Mouse (Mus musculus) intestine, embryonic 16.5 days (tissue): ENCODE measurements around the gene Ssbp3. TPM values are rescaled to one million over a fixed set of nuclear protein-coding genes. Genes with fewer than 3 reads are reported as not detected.

ENCODE experiments used
- ATAC-seq: fragments of 200-750 bp; cut with Nextera tagmentation; 2 replicates; pipeline ENCODE4 v1.8.0; 2017; ENCODE audit warnings: moderate TSS enrichment, moderate library complexity
- H3K27ac ChIP-seq: fragments of 300-500 bp; sonication (generic); 2 replicates; pipeline ENCODE4 v1.5.1; 2014; ENCODE audit warnings: mild to moderate bottlenecking, low read length
- H3K27me3 ChIP-seq: fragments of 300-500 bp; sonication (generic); replicated peaks from 2 replicates; pipeline ENCODE4 v1.6.1; 2014; ENCODE audit warnings: low read length, control low read depth, mixed read lengths; ENCODE audit not compliant: control insufficient read depth, insufficient read depth
- H3K36me3 ChIP-seq: fragments of 300-500 bp; sonication (generic); 2 replicates; pipeline ENCODE4 v1.6.1; 2014; ENCODE audit warnings: low read length, control low read depth; ENCODE audit not compliant: control insufficient read depth, insufficient read depth
- H3K4me1 ChIP-seq: fragments of 300-500 bp; sonication (generic); 2 replicates; pipeline ENCODE4 v1.6.1; 2014; ENCODE audit warnings: low read length, control low read depth, mixed read lengths; ENCODE audit not compliant: control insufficient read depth, insufficient read depth
- H3K4me2 ChIP-seq: fragments of 300-500 bp; sonication (generic); 2 replicates; pipeline ENCODE4 v1.6.1; 2014; ENCODE audit warnings: low read depth, low read length, control low read depth
- H3K4me3 ChIP-seq: fragments of 300-500 bp; sonication (generic); 2 replicates; pipeline ENCODE4 v1.5.1; 2014; ENCODE audit warnings: mild to moderate bottlenecking, low read length
- H3K9ac ChIP-seq: fragments of 300-500 bp; sonication (generic); 2 replicates; pipeline ENCODE4 v1.6.1; 2014; ENCODE audit warnings: low read depth, low read length
- H3K9me3 ChIP-seq: fragments of 300-500 bp; sonication (generic); 2 replicates; pipeline ENCODE4 v1.6.1; 2016; ENCODE audit warnings: low read length, control low read depth; ENCODE audit not compliant: control insufficient read depth
- WGBS: fragments of 180-500 bp; shearing (Covaris S2); extraction: QIAGEN DNeasy Blood & Tissue Kit; methylation state at CpG from one replicate; pipeline ENCODE4 v1.1.7; 2014; 5-methylcytosine and 5-hydroxymethylcytosine counted together
- polyA plus RNA-seq: library from polyadenylated mRNA; unstranded; fragments of >200 nt; fragmentation: Nextera tagmentation; extraction: Ambion mirVana; gene quantifications from 2 replicates; pipeline ENCODE4 v1.2.1, GENCODE M21; 2015

Ssbp3 gene
- polyA plus RNA-seq, 1 experiment from 2014 or later, result 38.0 TPM

- WGBS, result 75% methylated on average over 16 of the region's 16 CpGs
- Histone ChIP-seq H3K4me2 (no peak overlapping the region), H3K27me3 (no peaks in the 10 kb centered on the region), H3K9me3 (no peaks in the 10 kb centered on the region), H3K9ac (no peak overlapping the region), H3K36me3 (no peaks in the 10 kb centered on the region), H3K4me3 (no peak overlapping the region), H3K4me1 (peaks cover 6% of the 10 kb centered on the region; the same call in 1 of the 2 replicates), H3K27ac (no peak overlapping the region)
- peak; percentile 58 for ATAC-seq
These were observed 184.1 kb downstream of the Ssbp3 start for GRCm38 (mm10) chr4:107094484-107095187.

GRCm38 (mm10) chr4:107096043-107096442, 185.5 kb downstream of the Ssbp3 start:
- no peak overlapping the region for H3K4me2 ChIP-seq
- WGBS, result 69% methylated on average over 6 of the region's 6 CpGs
- no peak overlapping the region for H3K9ac ChIP-seq
- H3K36me3 ChIP-seq, result no peaks in the 10 kb centered on the region
- peaks cover 6% of the 10 kb centered on the region; the same call in 1 of the 2 replicates for H3K4me1 ChIP-seq
- H3K27me3 ChIP-seq, result no peaks in the 10 kb centered on the region
- no peak for ATAC-seq
- H3K27ac ChIP-seq, result no peak overlapping the region
- H3K9me3 ChIP-seq, result no peaks in the 10 kb centered on the region
- H3K4me3 ChIP-seq, result no peak overlapping the region

- ATAC-seq, result no peak
- Histone ChIP-seq H3K9ac (peak within 1 kb of the TSS; percentile 8; the same call in 1 of the 2 replicates), H3K4me1 (peaks cover 6% of the 10 kb centered on the region; the same call in 1 of the 2 replicates)
These were observed 186.4 kb downstream of the Ssbp3 start, which contains the start of gene Cdcp2 for GRCm38 (mm10) chr4:107096841-107097373. Cdcp2 (plus strand) TSS chr4:107096891.

GRCm38 (mm10) chr4:107097871-107098270, 187.4 kb downstream of the Ssbp3 start:
- H3K27me3 ChIP-seq, result no peaks in the 10 kb centered on the region
- no peak overlapping the region for H3K4me3 ChIP-seq
- no peaks in the 10 kb centered on the region for H3K9me3 ChIP-seq
- H3K9ac ChIP-seq, result peak overlapping the region; percentile 8; the same call in 1 of the 2 replicates
- ATAC-seq, result no peak
- H3K4me1 ChIP-seq, result 0 out of 2 replicates have a peak, but pooled peaks cover 6% of the 10 kb centered on the region
- WGBS, result 45% methylated on average over 15 of the region's 15 CpGs
- H3K4me2 ChIP-seq, result no peak overlapping the region
- no peaks in the 10 kb centered on the region for H3K36me3 ChIP-seq
- no peak overlapping the region for H3K27ac ChIP-seq

More at GRCm38 (mm10) chr4:107096841-107097373, 186.4 kb downstream of the Ssbp3 start, which contains the start of gene Cdcp2:
- Histone ChIP-seq H3K36me3 (no peaks in the 10 kb centered on the region), H3K4me2 (no peak within 1 kb of the TSS), H3K27me3 (no peaks in the 10 kb centered on the region), H3K4me3 (no peak within 1 kb of the TSS), H3K27ac (no peak within 1 kb of the TSS), H3K9me3 (no peaks in the 10 kb centered on the region)
- WGBS, result 69% methylated on average over 16 of the region's 16 CpGs

GRCm38 (mm10) chr4:107098375-107098774, 187.9 kb downstream of the Ssbp3 start:
- Histone ChIP-seq H3K4me1 (0 out of 2 replicates have a peak, but pooled peaks cover 6% of the 10 kb centered on the region), H3K36me3 (no peaks in the 10 kb centered on the region), H3K27ac (no peak overlapping the region), H3K27me3 (no peaks in the 10 kb centered on the region), H3K9me3 (no peaks in the 10 kb centered on the region), H3K9ac (no peak overlapping the region), H3K4me3 (no peak overlapping the region), H3K4me2 (no peak overlapping the region)
- no peak for ATAC-seq
- 72% methylated on average over 10 of the region's 10 CpGs for WGBS

GRCm38 (mm10) chr4:107098791-107099525, 188.5 kb downstream of the Ssbp3 start:
- 79% methylated on average over 17 of the region's 17 CpGs for WGBS
- Histone ChIP-seq H3K4me1 (0 out of 2 replicates have a peak, but pooled peaks cover 6% of the 10 kb centered on the region), H3K36me3 (no peaks in the 10 kb centered on the region), H3K4me2 (no peak overlapping the region), H3K4me3 (no peak overlapping the region), H3K27ac (no peak overlapping the region), H3K27me3 (no peaks in the 10 kb centered on the region), H3K9me3 (no peaks in the 10 kb centered on the region), H3K9ac (no peak overlapping the region)
- ATAC-seq, result no peak

Other genes with a start within 250 kb of the Ssbp3 start
- 76.3 and 80.8 TPM in 2 replicates for gene Ttc4, start 231.8 kb upstream of the Ssbp3 start, polyA plus RNA-seq
- gene Mroh7, start 179.8 kb upstream of the Ssbp3 start, polyA plus RNA-seq, result 0.20 and 0.22 TPM in 2 replicates
- 0.73 and 1.5 TPM in 2 replicates for gene Fam151a, start 176.8 kb upstream of the Ssbp3 start, polyA plus RNA-seq
- gene Acot11, start 105.7 kb upstream of the Ssbp3 start, polyA plus RNA-seq, result 18.3 and 21.5 TPM in 2 replicates
- 112 and 117 TPM in 2 replicates for gene Mrpl37, start 156.2 kb downstream of the Ssbp3 start, polyA plus RNA-seq
- gene Cyb5rl, start 156.3 kb downstream of the Ssbp3 start, polyA plus RNA-seq, result 7.2 and 7.7 TPM in 2 replicates
- gene Cdcp2, start 186.2 kb downstream of the Ssbp3 start, polyA plus RNA-seq, result not detected in 2 replicates